Mouse (Mus musculus) megakaryocyte, embryonic 14.5 days (primary cell): ENCODE measurements at regions not wholly inside any gene's neighbourhood (a gene's known extent, or its start where the extent isn't known, plus 50 kb on each side); places are given as distances from the start of the nearest gene placed in this dataset.

Experiments
- FLI1 ChIP-seq: IDR thresholded peaks from 2 replicates; pipeline ENCODE4 v1.6.1; 2012; ENCODE audit warnings: low read length, inconsistent platforms, mixed read lengths
- GATA1 ChIP-seq: IDR thresholded peaks from 3 replicates; pipeline ENCODE4 v1.6.1; 2012; ENCODE audit warnings: mixed read lengths, low read length, inconsistent platforms, borderline replicate concordance

DNA sequence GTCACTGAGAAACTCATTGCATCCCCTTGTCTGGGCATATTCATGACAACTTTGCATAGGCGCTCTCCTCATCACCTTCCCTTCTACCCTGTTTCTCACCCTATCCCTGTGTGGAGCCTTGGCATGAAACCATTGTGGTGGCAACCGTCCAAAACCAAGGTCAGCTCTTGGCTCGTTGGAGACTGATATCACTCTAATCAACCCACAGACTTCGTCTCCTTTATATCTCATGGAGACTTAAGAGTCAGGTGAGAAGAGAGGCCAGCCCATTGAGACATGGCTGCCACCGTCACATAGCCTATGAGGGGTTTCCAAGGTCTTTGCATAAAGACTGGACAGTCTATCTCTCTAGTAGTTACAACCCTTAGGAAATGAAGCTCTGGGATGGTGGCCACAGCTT, 305.5 kb upstream of the Runx1 start:
- TF ChIP-seq GATA1: no peak
- no peak for TF ChIP-seq FLI1
